Mouse (Mus musculus) naive thymus-derived CD4-positive, alpha-beta T cell, adult 2 months (primary cell): ENCODE results near the gene Adat2.

Experiments
- DNase-seq: peaks from one replicate; pipeline ENCODE4 v3.0.0-alpha.2; 2011; ENCODE audit warnings: low read depth

Gene Adat2

DNA sequence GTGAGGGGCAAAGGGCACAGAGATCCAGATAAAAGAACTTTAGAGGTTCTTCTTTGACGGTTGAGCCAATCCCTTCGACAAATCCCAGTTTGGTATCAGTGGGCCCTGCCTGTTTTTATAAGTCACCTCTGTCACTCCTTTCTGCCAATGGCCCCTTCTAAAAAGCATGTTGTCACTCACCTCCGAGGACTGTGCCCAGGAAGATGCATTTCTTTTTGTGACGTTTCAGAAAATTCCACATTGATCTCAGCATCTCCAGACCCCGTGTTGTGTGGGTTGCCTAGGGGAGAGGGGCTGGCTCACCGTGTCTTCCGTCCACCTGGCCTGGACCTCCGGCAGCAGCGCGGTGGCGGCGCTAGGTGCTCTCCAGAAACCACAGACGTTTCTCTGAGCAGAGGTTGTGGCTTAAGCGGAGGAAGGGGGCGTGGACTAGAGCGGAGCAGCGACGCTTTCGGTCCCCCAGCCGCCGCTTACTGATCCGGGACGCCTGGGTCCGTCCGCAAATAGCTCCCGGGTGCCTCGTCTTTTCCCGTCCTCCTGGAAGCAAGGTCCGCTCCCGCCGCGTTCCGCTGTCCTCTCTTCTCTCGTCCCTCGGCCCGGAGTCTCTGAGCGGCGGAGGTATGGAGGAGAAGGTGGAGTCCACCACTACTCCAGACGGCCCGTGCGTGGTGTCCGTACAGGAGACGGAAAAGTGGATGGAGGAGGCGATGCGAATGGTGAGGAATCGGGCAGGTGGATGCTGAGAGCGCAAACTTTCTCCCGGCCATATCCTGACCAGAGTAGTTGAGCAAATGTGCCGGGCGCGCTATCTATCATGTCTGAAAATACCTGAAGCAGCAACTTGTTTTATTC is at the start of gene Adat2, which contains the start of gene Pex3:
TSS of gene Adat2 (plus strand) at position 249 of the 852 bp plus-strand sequence.
TSS of gene Pex3 (minus strand) at position 497 of the 852 bp plus-strand sequence.
- peak; percentile 94 for DNase-seq

DNA sequence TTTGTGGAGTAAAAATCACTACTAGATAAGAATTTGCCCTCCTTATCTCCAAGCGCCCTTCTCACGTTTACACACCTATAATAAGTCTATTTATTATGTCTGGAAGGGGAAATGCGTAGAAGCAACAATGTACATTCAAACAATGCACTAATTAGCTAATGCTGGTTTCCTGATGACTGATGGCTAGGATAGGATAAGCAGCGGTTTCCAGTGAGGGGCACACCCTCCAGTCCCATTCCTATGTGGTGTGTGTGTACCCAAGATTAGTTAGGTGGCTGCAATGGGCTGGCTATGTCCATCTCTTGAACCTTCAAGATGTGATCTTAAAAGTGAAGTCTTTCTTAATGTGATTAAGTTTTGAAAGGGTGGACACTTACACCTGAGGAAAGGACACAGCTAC is 30.8 kb upstream of the Adat2 start:
- no peak for DNase-seq

DNA sequence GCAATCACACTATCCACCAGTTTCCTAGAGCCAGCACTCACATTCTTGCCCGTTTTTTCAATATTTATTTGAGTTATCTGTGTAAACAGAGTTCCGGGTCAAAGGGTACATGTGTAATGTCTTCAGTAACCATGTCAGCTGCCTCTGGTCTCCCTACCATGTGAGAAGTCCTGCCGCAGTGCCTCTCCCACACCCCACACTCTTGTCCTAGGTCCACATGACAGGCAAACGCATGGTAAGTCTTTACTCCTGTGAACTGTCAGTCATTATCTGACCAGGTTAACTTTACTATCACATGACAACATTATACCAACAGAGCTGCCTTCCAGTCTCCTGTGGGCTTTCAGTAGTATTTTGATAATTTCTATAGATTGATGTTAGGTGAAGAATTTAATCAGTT is 24.5 kb upstream of the Adat2 start:
- no peak for DNase-seq

DNA sequence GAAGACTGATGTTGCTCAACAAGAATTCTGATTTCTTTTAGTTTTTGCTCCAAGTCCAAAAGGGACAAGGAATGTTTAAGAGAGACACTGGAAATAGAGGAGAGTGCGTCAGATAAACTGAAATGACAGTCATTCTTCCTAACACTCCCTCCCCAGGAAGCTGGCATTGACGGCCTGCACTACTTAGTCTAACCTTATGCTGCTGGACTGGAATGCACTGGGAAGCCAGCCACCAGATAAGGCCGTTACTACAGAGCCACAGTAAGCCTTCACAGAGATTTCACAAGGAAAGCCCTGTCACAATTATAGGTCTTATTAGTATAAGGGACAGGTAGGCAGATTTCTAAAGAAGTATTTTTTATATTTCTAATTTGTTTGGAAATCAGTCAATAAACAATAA is 17.9 kb upstream of the Adat2 start:
- no peak for DNase-seq

DNA sequence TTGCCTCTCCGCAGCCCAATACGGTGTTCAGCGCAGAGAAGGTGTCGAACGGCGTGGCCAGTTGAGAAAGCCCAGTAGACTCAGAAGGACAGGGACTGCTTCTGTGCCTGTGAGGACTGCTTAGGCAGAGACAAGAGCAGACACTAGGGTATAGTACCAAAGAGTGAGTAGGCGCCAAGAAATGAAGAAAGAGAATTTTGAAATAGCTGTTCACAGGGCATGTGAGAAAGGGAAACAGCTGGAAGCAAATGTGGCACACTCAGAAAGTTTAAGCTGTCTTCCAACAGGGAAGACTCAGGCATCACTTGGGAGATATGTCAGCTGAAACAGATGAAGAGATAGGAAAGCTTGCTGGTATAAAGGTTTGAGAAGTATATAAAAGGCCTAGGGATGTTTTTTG is 16.0 kb upstream of the Adat2 start:
- DNase-seq, result no peak

DNA sequence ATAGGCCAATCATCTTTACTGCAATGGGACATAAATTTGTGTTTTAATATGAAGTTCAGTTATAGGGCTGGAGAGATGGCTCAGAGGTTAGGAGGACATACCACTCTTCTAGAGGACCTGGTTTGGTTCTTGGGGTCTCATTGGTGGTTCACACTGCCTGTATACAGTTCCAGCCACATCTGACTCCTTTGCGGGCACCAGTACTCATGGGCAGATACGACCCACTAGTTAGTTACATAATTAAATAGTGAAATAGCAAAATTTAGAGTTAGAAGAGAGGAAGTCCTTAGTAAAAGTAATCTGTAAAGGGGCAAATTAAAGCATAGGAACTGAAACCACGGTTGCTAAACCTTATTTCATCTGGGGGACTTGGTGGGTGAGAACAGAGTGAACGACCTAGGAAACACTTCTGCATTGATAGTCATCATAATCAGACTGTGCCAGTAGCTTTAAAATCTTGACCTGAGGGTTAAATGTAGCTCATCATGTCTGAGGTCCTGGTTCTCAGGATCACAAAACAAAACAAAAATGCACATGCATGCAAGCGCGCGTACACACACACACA is 12.8 kb upstream of the Adat2 start:
- no peak for DNase-seq

DNA sequence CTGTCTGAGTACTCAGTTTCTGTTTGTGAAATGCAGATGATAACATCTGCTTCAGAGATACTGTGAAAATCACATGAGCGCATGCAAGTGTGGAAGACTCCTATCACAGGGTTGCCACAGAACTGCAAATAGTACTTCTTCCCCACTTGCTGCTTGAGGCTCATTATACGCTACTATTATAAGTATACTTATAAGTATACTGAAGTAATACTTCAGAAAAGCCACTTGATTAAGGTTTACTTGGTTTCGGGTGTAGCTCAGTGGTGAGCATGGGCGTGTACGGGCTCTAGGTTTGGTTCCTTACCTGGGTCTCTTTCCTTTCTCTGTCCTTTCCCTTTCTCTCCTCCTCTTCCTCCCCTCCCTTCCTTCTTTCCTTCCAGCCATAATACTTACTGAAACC is 11.0 kb upstream of the Adat2 start:
- no peak for DNase-seq

DNA sequence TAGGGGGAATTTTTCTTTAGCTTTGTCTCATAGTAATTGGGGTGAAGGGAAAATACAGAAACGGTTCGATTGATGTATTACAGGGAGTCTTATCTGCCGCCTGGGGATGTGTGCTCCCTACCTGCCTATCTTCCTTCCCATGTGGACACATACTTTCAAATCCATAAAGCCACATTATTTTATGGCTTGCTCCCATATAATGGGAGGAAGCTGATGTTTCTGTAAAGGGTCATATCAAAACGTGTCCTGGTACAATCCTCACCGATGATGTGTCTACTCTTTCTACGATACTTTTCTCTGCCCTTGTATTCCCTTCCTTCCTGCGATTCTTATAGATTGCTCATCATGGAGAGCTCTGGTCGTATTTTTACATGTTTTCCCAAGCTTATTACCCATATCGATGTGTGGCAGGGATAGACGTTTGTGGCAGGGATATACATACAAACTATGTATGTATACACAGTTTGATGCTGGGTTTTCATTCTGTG is 848 bp downstream of the Adat2 start:
- no peak for DNase-seq

DNA sequence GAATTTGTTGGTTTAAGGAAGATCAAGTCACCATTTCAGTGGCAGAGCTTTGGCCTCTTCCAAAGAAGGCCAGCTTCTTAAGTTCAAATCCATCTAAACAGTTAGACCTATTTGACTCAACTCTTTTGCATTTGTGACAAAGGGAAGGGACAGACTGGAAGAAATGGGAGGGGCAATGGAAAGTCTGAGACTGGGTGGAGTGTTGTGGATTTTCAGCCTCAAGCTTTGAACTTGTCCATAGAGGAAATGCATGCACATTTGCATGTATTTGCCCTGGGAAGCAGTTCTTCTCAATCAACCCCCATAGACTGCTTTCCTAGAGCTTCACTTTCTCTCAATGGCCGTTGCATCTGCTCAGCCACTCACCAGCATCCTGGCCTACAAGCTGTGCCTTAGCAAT is 1.6 kb downstream of the Adat2 start:
- DNase-seq, result peak; percentile 6

DNA sequence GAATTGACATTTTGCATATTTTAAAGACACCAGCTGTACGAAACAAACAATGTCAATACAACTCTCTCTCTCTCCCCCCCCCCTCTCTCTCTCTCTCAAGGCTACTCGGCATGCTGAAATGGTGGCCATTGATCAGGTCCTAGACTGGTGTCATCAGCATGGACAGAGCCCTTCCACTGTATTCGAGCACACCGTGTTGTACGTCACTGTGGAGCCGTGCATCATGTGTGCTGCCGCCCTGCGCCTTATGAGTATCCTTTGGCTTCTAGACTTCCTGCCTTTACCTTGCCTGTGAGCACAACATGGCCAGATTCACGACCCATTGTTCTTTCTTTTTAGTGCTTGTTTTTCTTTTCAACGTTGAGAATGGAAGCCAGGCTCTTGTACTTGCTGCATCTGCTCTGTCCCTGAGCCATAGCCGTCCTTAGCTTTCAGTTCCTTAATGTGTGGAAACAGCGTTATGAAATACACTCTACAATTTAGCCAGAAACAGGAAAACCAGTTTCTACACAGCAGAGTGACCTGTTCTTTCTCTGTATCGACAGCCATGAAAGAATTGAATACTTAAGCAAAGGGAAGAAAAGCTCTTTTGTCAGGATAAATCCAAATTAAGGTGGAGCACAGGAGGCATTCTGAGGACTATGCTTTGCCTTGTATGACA is 7.5 kb downstream of the Adat2 start:
- DNase-seq, result no peak

DNA sequence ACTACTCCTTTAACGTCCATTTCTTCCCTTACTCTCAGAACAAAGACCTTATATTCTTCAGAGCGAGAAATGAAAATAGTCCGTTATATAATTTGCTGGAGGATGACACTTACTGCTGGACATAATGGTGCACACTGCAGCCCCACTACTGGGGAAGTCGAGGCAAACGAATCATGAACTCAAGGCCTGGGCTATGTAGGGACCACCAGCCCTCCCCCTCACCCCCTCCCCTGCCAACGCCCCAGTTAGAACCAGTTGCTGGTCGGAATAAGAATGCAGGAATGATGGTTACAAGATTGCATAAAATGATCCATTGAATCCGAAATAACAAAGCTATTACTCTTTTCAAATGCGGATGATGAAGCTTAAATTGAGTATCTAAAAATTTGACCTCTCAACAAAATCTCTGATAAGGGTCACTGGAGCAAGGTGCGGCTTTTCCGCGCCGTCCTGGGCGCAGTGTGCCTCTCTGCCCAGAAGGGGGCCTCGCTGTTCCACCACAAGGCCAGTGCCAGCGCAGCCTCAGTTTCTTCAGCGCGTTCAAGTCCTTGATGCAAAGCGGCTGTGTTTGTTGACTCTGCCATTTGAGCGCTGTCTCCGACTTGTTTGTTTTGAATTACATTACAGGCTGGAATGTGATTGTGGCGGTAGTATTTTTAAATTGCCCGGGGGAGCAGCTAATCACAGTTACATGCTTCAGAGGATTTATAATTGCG is 11.8 kb downstream of the Adat2 start:
- peak; percentile 70 for DNase-seq

DNA sequence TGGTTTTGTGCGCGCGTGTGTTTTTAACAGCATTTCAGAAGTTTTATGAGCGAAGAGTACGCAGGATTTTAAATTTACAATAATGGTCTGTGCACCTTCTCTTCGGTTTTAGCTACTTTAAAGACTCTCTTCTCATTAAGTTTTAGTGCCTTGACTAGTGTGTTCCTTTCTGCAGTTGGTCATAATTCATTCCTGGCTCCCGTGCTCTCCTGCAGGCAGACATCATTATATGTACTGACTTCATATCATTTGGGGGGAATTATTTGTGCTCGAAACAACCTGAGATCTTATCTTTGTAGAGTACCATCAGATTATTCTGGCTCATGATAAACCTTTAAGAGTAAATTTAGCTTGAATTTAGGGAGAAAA is 12.4 kb downstream of the Adat2 start:
- DNase-seq, result no peak

DNA sequence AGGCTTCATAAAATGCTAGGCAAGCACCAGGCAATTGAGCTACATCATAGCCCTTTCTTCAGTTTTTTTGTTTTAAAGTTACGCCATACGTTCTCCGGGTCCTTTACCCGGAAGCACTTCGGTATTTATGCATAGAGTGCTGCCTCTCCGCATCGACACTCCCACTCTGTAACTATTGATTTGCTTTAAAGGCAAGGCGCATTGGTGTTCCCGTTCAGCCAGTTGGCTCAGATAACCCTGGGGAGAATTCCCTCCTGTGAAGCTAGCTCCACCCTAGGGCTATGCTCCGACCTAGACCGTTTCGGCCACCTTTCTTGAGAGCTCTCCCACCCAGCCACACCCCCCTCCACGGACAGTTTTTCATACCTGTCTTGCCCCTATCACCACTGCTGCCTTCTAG is 13.7 kb downstream of the Adat2 start:
- no peak for DNase-seq

DNA sequence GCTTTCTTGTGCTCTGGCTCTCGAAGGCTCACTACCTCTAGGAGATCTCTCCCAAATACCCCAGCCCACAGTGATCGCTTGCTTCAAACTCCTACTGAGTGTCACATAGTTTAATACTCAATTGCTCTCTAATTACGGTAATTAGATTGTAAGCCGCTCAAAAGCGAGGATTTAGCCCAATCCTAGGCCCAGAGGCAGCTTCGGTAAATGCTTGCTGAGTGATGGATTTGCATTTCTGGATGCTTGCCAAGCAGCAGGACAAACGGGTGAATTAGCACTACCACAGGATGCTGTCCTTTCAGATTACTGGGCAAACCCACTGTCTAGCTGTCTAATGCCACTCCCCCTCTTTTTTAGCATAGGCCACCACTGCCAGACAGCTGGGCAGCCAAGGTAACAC is 17.1 kb downstream of the Adat2 start:
- no peak for DNase-seq

DNA sequence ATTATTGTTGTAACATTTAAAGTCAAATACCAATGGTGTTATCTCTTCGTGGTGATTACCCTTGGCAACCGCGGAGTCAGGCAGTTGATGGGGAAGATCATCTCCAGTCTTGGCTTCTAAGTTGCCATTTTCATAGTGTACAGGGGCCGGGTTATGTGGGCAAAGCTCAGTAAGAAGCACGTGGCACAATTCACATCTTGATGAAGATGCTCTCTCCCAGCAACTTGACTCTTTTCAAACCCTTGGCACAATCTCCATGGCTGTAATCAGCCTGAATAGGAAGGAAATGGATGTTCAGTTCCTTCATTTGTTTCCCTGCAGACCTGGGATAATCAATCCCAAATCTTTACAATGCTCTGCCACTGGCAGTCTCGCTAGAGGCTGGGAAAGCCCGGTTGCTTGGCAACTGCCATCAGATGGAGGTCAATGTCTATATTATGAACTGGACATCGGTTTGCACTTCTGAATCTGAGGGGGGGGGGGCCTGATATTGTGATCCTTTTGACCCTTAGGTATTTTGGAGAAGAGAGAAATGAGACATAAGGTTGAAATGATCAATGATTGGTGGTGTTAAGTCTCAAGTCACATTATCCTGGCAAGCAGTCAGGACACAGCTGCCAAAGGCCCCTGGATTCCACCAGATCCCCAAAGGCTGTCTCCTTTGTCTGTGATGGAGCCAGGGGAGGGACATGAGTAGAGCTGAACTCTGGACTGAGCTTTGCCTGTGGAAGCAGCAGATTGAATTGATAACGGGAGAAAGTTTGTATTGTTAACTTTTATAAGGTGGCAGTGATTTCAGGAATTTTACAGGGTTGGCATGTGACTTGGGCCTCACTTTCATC is 18.2 kb downstream of the Adat2 start:
- DNase-seq, result no peak

DNA sequence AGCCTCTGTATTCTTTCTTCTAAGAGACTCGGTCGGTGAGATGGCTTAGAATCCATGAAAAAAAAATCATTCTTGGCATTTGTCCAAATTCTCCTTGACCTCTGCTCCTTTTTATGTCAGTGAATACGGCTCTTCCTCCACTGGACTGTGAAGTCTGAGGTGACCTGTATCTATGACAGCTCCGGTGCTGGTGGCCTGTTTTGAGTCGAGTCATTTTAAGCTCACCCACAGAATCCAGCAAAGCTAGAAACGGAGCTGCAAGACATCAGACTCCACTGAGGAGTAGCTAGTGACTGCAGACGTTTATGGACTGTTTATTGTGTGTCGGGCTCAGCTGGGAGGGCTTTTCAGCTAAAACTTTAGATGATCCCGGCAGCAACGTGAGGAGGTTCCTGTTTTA is 19.3 kb downstream of the Adat2 start:
- no peak for DNase-seq

DNA sequence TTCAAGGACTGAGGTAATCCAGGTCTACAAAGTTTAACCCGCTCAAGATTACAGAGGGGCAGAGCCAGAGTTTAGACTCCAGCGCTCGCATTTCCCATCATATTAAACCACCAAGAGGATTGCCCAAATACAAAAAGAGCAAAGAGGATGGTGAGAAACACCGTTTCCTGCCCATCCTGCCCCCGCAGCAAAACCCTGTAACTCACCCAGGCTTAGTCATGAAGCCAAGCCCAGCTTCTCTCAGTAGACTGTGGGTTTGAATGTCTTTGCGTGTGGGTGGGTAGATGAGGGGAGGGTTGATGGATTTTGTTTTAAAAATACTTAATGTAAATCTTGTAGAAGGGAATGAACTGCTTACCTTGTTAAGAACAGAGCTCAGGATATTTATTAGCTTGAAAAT is 19.7 kb downstream of the Adat2 start:
- no peak for DNase-seq

DNA sequence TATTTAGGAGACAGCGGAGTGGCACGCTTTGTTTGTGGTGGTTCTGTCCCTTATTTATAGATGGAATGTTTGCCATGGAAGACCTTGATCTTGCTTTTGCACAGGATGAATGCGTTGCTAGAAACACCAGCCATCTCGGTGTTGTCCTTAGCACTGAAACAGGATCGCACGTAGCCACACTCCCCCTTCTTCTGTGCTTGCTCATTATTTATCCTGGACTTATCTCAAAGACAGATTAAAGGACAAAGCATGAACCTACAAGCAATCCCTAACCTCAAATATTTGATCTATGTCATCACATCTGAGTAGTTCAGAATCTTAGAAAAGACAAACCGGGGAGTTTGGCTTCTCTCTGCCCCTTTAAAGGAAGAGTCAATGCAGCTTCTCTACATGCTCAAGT is 24.4 kb downstream of the Adat2 start:
- DNase-seq, result no peak

DNA sequence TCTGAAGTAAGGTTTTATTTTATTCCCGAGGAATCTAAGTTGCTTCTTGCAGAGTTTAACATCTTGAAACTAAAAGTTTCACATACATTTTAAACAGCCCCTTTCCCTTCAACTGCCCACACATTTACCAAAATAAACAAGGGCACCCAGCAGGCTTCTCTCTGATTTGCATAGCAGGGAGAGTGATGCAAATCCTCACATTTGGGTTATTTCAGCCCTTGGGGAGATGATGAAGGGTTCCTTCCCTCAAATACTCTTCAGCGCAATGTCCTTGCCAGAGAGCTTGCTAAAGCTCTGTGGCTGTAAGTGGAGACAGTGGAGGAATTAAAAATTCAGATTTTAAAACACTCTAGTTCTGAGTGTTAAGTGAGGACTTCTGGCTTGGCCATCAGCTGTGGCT is 35.2 kb downstream of the Adat2 start:
- DNase-seq, result no peak

DNA sequence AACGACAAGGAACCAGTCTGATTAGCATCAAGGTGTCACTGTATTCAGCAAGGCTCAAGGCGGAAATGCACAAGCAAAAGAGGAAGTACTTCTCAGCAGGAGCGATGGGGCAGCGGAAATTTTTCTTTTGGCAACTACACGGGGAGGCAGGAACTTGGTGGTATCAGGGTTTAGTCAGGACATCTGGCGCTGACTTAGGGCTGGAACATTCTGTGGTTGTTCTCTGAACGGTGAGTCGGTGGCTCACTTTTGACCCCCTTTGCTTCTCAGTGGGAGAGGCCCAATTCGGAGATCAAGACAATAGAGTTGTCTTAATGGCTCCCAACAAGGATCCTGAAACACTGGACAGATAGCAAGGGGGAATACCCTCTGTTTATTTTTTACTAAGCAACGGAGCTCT is 39.5 kb downstream of the Adat2 start:
- DNase-seq, result no peak

DNA sequence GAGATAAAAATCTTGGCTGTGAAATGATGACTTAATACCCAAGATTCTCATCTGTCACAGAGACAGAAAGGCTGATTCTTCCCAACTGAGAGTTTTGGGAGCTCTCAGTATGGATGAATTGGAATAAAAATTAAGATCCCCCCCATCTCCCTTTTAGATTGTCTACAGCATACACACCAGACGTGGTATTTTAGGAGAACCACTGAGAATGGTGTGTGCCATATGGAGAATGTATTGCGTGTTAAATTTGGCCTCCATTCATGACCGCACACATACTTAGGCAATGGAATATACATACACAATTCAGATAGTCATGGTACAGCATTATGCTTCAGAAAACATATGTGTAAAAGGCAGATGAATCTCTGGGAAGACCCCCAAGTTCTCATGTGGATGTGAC is 40.8 kb downstream of the Adat2 start:
- no peak for DNase-seq

DNA sequence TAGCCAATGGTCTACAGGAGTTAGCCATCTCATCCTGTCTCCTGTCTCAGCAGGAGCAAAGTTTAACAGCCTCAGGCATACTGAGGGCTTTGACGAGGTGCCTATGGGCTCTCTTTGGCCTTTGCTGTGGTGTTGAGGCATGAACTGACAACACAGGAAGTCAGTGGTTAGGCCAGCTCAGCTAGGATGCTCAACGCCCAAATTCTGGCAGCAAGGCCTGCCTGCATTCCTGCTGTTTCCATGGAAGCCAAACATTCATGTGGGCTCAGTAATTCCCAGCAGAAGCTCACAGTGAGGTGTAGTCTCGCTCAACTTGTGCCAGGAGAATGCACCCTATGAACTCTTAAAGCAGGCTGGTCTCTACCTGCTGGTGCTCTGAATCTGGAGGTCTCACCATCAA is 43.4 kb downstream of the Adat2 start:
- DNase-seq, result no peak
